Mouse (Mus musculus) liver, embryonic 13.5 days (tissue): ENCODE measurements around the gene Fgf5. TPM values are rescaled to one million over a fixed set of nuclear protein-coding genes. Genes with fewer than 3 reads are reported as not detected.

Source experiments
- ATAC-seq: fragments of 200-750 bp; cut with Nextera tagmentation; 2 replicates; pipeline ENCODE4 v1.8.0; 2017; ENCODE audit warnings: low read depth, mild to moderate bottlenecking, moderate number of reproducible peaks, moderate library complexity
- DNase-seq: peaks from one replicate; pipeline ENCODE4 v3.0.0; 2022
- H3K27ac ChIP-seq: fragments of 300-500 bp; sonication (generic); 2 replicates; pipeline ENCODE4 v1.5.1; 2015; ENCODE audit warnings: moderate library complexity, mild to moderate bottlenecking, inconsistent platforms
- H3K27me3 ChIP-seq: fragments of 300-500 bp; sonication (generic); 2 replicates; pipeline ENCODE4 v1.6.1; 2015; ENCODE audit warnings: mild to moderate bottlenecking, inconsistent platforms
- H3K36me3 ChIP-seq: fragments of 300-500 bp; sonication (generic); 2 replicates; pipeline ENCODE4 v1.6.1; 2015; ENCODE audit warnings: mild to moderate bottlenecking, inconsistent platforms
- H3K4me1 ChIP-seq: fragments of 300-500 bp; sonication (generic); replicated peaks from 2 replicates; pipeline ENCODE4 v1.6.1; 2015; ENCODE audit warnings: inconsistent platforms
- H3K4me2 ChIP-seq: fragments of 300-500 bp; sonication (generic); 2 replicates; pipeline ENCODE4 v1.6.1; 2015; ENCODE audit warnings: inconsistent platforms, mild to moderate bottlenecking, moderate library complexity
- H3K4me3 ChIP-seq: fragments of 300-500 bp; sonication (generic); replicated peaks from 2 replicates; pipeline ENCODE4 v1.5.1; 2015; ENCODE audit warnings: mild to moderate bottlenecking, inconsistent platforms
- H3K9ac ChIP-seq: fragments of 300-500 bp; sonication (generic); 2 replicates; pipeline ENCODE4 v1.6.1; 2015; ENCODE audit warnings: mild to moderate bottlenecking, inconsistent platforms
- H3K9me3 ChIP-seq: fragments of 300-500 bp; sonication (generic); replicated peaks from 2 replicates; pipeline ENCODE4 v1.6.1; 2016; ENCODE audit warnings: inconsistent platforms
- WGBS: fragments of 180-500 bp; shearing (Covaris S2); methylation state at CpG from one replicate; pipeline ENCODE4 v1.1.7; 2015; ENCODE audit not compliant: insufficient replicate concordance; 5-methylcytosine and 5-hydroxymethylcytosine counted together
- polyA plus RNA-seq: library from polyadenylated mRNA; unstranded; fragments of >200 nt; fragmentation: Nextera tagmentation; extraction: Ambion mirVana; gene quantifications from 2 replicates; pipeline ENCODE4 v1.2.1, GENCODE M21; 2015

Gene Fgf5
- polyA plus RNA-seq, 1 experiment from 2014 or later: 0.23 TPM

DNA sequence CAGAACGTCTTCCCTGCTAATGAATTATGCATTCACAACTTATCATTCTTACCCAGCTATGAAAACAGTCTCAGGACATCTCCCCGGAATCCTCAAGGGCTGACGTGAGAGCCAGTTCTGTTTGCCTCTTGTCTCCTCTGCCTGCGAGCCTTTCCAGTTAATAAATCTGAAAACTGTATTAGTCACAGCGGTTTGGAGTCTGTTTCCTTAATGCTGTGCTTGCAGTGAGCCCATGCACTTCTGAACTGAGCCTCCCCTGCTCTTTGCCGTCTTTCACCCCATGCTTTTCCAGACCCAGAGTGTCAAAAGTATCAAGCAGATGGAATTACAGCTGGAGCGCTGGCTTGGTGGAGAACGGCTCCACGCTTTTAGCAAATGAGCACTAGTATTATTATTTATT lies 52.5 kb downstream of the Fgf5 start:
- DNase-seq (no peak), ATAC-seq (no peak)
- Histone ChIP-seq H3K4me2 (no peak overlapping the region), H3K27ac (no peak overlapping the region), H3K9me3 (no peaks in the 10 kb centered on the region), H3K9ac (no peak overlapping the region), H3K4me1 (no peaks in the 10 kb centered on the region), H3K27me3 (no peaks in the 10 kb centered on the region), H3K4me3 (no peak overlapping the region), H3K36me3 (no peaks in the 10 kb centered on the region)
- WGBS: 58% methylated on average over 9 of the region's 9 CpGs

DNA sequence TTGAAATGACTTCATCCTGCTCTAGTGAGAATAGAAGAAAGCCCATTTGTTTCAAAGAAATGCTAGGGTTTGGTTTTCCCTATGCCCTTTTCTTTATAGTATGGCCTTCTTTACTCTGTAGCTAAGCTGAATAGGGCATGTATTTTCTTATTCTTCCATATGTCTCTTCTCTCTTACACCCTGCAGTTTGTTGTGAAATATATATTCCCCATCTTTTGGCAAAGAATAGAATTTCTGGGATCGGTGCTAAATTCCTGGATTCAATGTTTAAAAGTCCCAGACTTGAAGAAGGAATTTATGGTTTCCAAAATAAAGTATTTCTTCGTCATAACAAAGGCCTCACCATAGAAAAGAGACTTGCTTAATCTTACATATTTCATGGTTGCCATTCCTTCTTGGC lies 72.6 kb downstream of the Fgf5 start:
- Histone ChIP-seq H3K4me3 (no peak overlapping the region), H3K9me3 (no peaks in the 10 kb centered on the region), H3K27me3 (no peaks in the 10 kb centered on the region), H3K27ac (no peak overlapping the region), H3K9ac (no peak overlapping the region), H3K4me1 (no peaks in the 10 kb centered on the region), H3K36me3 (no peaks in the 10 kb centered on the region), H3K4me2 (no peak overlapping the region)
- ATAC-seq (no peak), DNase-seq (no peak)
- WGBS: 64% methylated on average over 2 of the region's 2 CpGs

Other genes with a start within 250 kb of the Fgf5 start
- 4.2 and 4.8 TPM in 2 replicates for gene Antxr2, start 223.1 kb upstream of the Fgf5 start, polyA plus RNA-seq
- gene Prdm8, start 87.0 kb upstream of the Fgf5 start, polyA plus RNA-seq: not detected in 2 replicates
- gene Cfap299, start 75.1 kb downstream of the Fgf5 start, polyA plus RNA-seq: 0.20 TPM in 1 of 2 replicates, not detected in the other